Mouse (Mus musculus) cerebellum, adult 2 months (tissue): ENCODE results near the gene Ptges3. TPM values are rescaled to one million over a fixed set of nuclear protein-coding genes. Genes with fewer than 3 reads are reported as not detected.
"Not testable (repeated sequence)": the region's sequence is repeated elsewhere in the genome, so short reads cannot be mapped to it uniquely, and the experiment has no call there.

Experiments used
- DNase-seq, 2 experiments: peaks; one replicate each; pipeline ENCODE4 v3.0.0; 2021
- H3K27ac ChIP-seq: fragments of 200-500 bp; 2 replicates; pipeline ENCODE4 v1.5.1; 2012; ENCODE audit warnings: low read length, control low read depth, inconsistent platforms; ENCODE audit not compliant: insufficient read depth
- H3K27me3 ChIP-seq: fragments of 200-500 bp; 2 replicates; pipeline ENCODE4 v1.6.1; 2012; ENCODE audit warnings: inconsistent platforms, mild to moderate bottlenecking, low read length, moderate library complexity; ENCODE audit not compliant: control insufficient read depth, insufficient read depth
- H3K4me1 ChIP-seq: fragments of 200-500 bp; 2 replicates; pipeline ENCODE4 v1.6.1; 2011; ENCODE audit warnings: low read length; ENCODE audit not compliant: control insufficient read depth, insufficient read depth
- H3K4me3 ChIP-seq: fragments of 200-500 bp; replicated peaks from 2 replicates; pipeline ENCODE3; 2011; ENCODE audit warnings: mild to moderate bottlenecking, low read depth, low read length, control low read depth; ENCODE audit not compliant: insufficient read depth
- CTCF ChIP-seq: fragments of 200-500 bp; IDR thresholded peaks from 2 replicates; pipeline ENCODE4 v1.5.1; 2011; ENCODE audit warnings: low read depth, mild to moderate bottlenecking, control low read depth, low read length, moderate library complexity, borderline replicate concordance; ENCODE audit not compliant: insufficient read depth
- POLR2A ChIP-seq: fragments of 200-500 bp; IDR thresholded peaks from 2 replicates; pipeline ENCODE4 v1.6.1; 2011; ENCODE audit warnings: low read length, control low read depth, borderline replicate concordance; ENCODE audit not compliant: insufficient read depth
- WGBS: fragments of 180-500 bp; shearing (Covaris S2); methylation state at CpG from one replicate; pipeline ENCODE4 v1.1.7; 2018; 5-methylcytosine and 5-hydroxymethylcytosine counted together
- polyA plus RNA-seq: library from polyadenylated mRNA; depleted of rRNA; stranded (reverse); fragments of >200 nt; gene quantifications from 2 replicates; pipeline ENCODE4 v1.2.3, GENCODE M21; 2012

Gene Ptges3
- polyA plus RNA-seq, 1 experiment: 75.5 TPM

- Histone ChIP-seq H3K4me1 (peaks cover 11% of the 10 kb centered on the region; the same call in 1 of the 2 replicates), H3K27me3 (no peaks in the 10 kb centered on the region), H3K4me3 (no peak overlapping the region), H3K27ac (no peak overlapping the region)
- no peak for TF ChIP-seq CTCF
- DNase-seq: no peak
- WGBS: 95% methylated on average over 6 of the region's 6 CpGs
Observed at GRCm38 (mm10) chr10:128062221-128062989, 3.7 kb downstream of the Ptges3 start.

- Histone ChIP-seq H3K4me3 (no peak overlapping the region), H3K27me3 (no peaks in the 10 kb centered on the region), H3K4me1 (peaks cover 3% of the 10 kb centered on the region; the same call in 1 of the 2 replicates), H3K27ac (no peak overlapping the region)
- TF ChIP-seq POLR2A: no peak
- no peak for TF ChIP-seq CTCF
- DNase-seq: no peak
- 64% methylated on average over 5 of the region's 5 CpGs for WGBS
Observed at GRCm38 (mm10) chr10:128066072-128066471, 7.3 kb downstream of the Ptges3 start.

GRCm38 (mm10) chr10:128069201-128069600 is 10.4 kb downstream of the Ptges3 start:
- Histone ChIP-seq H3K4me3 (no peak overlapping the region), H3K4me1 (peaks cover 3% of the 10 kb centered on the region; the same call in 1 of the 2 replicates), H3K27me3 (no peaks in the 10 kb centered on the region), H3K27ac (no peak overlapping the region)
- TF ChIP-seq POLR2A (no peak), CTCF (no peak)
- WGBS: 81% methylated on average over 4 of the region's 4 CpGs
- DNase-seq: no peak

- not testable (repeated sequence) for H3K27me3 ChIP-seq, DNase-seq, H3K4me3 ChIP-seq, H3K4me1 ChIP-seq, H3K27ac ChIP-seq
- WGBS: 97% methylated on average over 2 of the region's 2 CpGs
Observed at GRCm38 (mm10) chr10:128070432-128070831, 11.7 kb downstream of the Ptges3 start.

DNA sequence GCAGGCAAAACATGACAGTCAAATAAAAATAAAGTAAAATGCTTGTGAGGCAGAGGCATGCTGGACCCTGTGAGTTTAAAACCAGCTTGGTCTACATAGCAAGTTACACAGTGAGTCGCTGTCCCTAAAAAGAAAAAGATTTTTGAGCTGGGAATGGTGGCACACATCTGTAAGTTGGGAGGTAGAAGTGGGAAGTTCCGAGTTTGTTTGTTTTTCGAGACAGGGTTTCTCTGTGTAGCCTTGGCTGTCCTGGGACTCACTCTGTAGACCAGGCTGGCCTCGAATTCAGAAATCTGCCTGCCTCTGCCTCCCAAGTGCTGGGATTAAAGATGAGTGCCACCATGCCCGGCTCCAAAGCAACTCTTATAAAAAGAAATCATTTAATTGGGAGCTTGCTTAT is 19.5 kb downstream of the Ptges3 start:
- not testable (repeated sequence) for H3K4me1 ChIP-seq, H3K27me3 ChIP-seq, DNase-seq, H3K4me3 ChIP-seq, H3K27ac ChIP-seq
- WGBS: 84% methylated on average over 5 of the region's 5 CpGs

DNA sequence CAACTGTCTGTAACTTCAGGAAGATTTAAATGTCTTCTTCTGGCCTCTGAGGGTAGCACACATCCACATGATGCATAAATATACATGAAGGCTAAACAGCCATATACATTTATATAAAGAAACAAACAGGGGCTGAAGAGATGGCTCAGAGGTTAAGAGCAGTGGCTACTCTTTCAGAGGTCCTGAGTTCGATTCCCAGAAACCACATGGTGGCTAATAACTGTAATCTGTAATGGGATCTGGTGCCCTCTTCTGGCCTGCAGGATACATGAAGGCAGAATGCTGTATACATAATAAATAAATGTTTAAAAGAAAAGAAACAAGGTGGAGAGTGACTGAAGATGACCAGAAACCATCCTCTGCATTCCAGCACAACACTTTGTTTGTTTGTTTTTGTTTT is 21.7 kb downstream of the Ptges3 start:
- DNase-seq: no peak
- TF ChIP-seq POLR2A (no peak), CTCF (no peak)
- Histone ChIP-seq H3K4me1 (peaks cover 3% of the 10 kb centered on the region; the same call in 1 of the 2 replicates), H3K27ac (no peak overlapping the region), H3K4me3 (no peak overlapping the region), H3K27me3 (no peaks in the 10 kb centered on the region)
- WGBS: 64% methylated on average over 1 of the region's 1 CpGs

DNA sequence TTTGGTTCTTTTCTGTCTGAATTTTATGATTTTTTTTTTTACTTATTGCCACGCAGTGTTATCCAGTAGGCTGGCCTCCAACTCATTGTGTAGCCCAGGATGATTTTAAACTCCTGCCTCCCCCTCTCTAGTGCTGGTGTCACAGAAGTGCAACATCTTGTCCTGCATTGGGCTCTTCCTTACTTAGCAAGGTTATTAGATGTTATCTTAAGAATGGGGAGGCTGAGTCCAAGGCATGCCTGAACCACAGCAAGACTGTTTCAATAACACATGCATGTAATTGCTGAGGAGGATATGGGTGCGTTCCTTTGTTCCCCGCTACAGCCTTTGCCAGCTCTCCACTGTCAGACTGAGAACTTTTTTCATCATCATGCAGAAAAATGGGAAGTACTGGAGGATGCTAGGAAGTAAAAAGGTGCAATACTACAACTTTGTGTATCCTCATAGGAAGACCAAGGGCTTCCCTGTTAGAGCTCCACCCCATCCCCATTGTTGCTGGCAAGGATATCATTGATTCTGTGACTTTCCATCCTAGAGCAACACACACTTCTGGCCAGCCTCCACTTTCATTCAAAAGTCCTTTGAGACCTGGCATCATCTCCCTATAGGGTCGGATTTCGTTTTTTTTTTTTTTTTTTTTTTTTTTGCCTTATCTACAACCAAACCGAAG is 23.2 kb downstream of the Ptges3 start:
- peak overlapping the region; percentile 80 for H3K4me3 ChIP-seq
- 33% methylated on average over 6 of the region's 6 CpGs for WGBS
- no peaks in the 10 kb centered on the region for H3K27me3 ChIP-seq
- peaks cover 10% of the 10 kb centered on the region; the same call in 1 of the 2 replicates for H3K4me1 ChIP-seq
- peak overlapping the region; percentile 94; the same call in 1 of the 2 replicates for H3K27ac ChIP-seq
- peak; percentile 33 to 55 for DNase-seq
- TF ChIP-seq POLR2A: no peak
- no peak for TF ChIP-seq CTCF

DNA sequence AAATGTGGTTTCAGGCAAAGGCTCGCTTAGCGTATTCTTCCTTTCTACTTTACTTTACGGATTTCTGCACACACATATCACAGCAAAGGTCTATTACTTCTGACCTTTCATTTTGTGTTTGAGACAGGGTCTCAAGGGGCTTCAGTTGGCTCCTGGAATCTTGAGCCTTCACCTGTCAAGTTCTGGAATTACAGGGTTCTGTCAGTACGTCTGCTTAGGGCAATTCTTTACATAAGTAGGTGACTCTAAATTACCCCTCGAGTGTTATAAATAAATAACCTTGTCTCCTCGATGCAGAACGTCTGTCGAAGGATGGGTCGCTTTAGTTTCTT is 23.7 kb downstream of the Ptges3 start:
- WGBS: 8% methylated on average over 9 of the region's 9 CpGs
- Histone ChIP-seq H3K27me3 (no peaks in the 10 kb centered on the region), H3K27ac (peak overlapping the region; percentile 94), H3K4me3 (peak overlapping the region; percentile 80), H3K4me1 (peaks cover 10% of the 10 kb centered on the region; the same call in 1 of the 2 replicates)
- DNase-seq: no peak
- no peak for TF ChIP-seq POLR2A
- TF ChIP-seq CTCF: no peak
